Mouse (Mus musculus): ENCODE data around the gene Macrod1. TPM values are rescaled to one million over a fixed set of nuclear protein-coding genes. Genes with fewer than 3 reads are reported as not detected.
A peak's percentile ranks its signal among the peaks of the same experiment; 100 is the strongest.

Gene Macrod1
- polyA plus RNA-seq, 1 experiment = 13.4 TPM

DNA sequence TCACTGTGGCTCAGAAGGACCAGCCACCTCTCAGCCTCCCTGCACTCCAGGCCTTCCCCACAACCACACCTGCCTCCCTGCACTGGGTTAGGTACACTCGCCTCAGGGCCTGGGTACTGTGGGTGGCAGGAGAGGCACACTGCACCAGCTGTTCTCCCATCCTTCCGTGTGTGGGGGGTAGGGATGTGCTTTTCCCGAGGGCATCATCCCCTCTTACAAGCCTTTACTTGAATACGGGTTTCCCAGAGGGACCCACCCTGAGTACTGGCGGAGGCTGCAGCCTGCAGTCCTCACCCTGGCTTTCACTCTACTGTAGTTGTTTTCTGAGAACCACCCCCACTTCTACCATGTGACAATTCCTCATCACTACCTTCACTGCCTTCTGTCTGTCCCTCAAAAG lies 130.5 kb downstream of the Macrod1 start:
- 74% methylated on average over 5 of the region's 5 CpGs for WGBS
- Histone ChIP-seq H3K36me3 (ENCODE audit: control insufficient read depth, insufficient read depth, low read length) (no peaks in the 10 kb centered on the region), H3K4me1 (ENCODE audit: control insufficient read depth, insufficient read depth, insufficient read length) (no peaks in the 10 kb centered on the region), H3K4me3 (ENCODE audit: extremely low read depth, insufficient read depth, insufficient read length) (no peak overlapping the region), H3K27me3 (ENCODE audit: control insufficient read depth, insufficient read depth, low read length) (no peaks in the 10 kb centered on the region; the same call in 1 of the 2 replicates), H3K27ac (ENCODE audit: insufficient read depth, low read length) (no peak overlapping the region)
- TF ChIP-seq CTCF (IDR thresholded peaks at IDR 0.05; ENCODE audit: extremely low read depth, insufficient read depth, insufficient read length, insufficient replicate concordance) (no peak), POLR2A (IDR thresholded peaks at IDR 0.05; ENCODE audit: low read depth, low read length) (no peak)
- DNase-seq (ENCODE audit: low read depth in 1 of 2, low spot score in 2 of 2) = no peak

GRCm38 (mm10) chr19:7189026-7189425 lies 132.4 kb downstream of the Macrod1 start:
- no peak overlapping the region for H3K4me3 ChIP-seq (ENCODE audit: extremely low read depth, insufficient read depth, insufficient read length)

GRCm38 (mm10) chr19:7190986-7191385 lies 134.4 kb downstream of the Macrod1 start:
- 86% methylated on average over 5 of the region's 5 CpGs for WGBS
- Histone ChIP-seq H3K4me3 (ENCODE audit: extremely low read depth, insufficient read depth, insufficient read length) (no peak overlapping the region), H3K4me1 (ENCODE audit: control insufficient read depth, insufficient read depth, insufficient read length) (no peaks in the 10 kb centered on the region), H3K27me3 (ENCODE audit: control insufficient read depth, insufficient read depth, low read length) (no peaks in the 10 kb centered on the region), H3K27ac (ENCODE audit: insufficient read depth, low read length) (no peak overlapping the region), H3K36me3 (ENCODE audit: control insufficient read depth, insufficient read depth, low read length) (no peaks in the 10 kb centered on the region)
- TF ChIP-seq CTCF (IDR thresholded peaks at IDR 0.05; ENCODE audit: extremely low read depth, insufficient read depth, insufficient read length, insufficient replicate concordance) = no peak
- no peak for TF ChIP-seq POLR2A (IDR thresholded peaks at IDR 0.05; ENCODE audit: low read depth, low read length)
- no peak for DNase-seq (ENCODE audit: low read depth in 1 of 2, low spot score in 2 of 2)

More at GRCm38 (mm10) chr19:7189026-7189425, 132.4 kb downstream of the Macrod1 start:
- no peaks in the 10 kb centered on the region for H3K4me1 ChIP-seq (ENCODE audit: control insufficient read depth, insufficient read depth, insufficient read length)
- 97% methylated on average over 4 of the region's 4 CpGs for WGBS
- H3K36me3 ChIP-seq (ENCODE audit: control insufficient read depth, insufficient read depth, low read length) = no peaks in the 10 kb centered on the region
- H3K27me3 ChIP-seq (ENCODE audit: control insufficient read depth, insufficient read depth, low read length) = no peaks in the 10 kb centered on the region; the same call in 1 of the 2 replicates
- H3K27ac ChIP-seq (ENCODE audit: insufficient read depth, low read length) = no peak overlapping the region
- DNase-seq (ENCODE audit: low read depth in 1 of 2, low spot score in 2 of 2) = no peak
- no peak for TF ChIP-seq CTCF (IDR thresholded peaks at IDR 0.05; ENCODE audit: extremely low read depth, insufficient read depth, insufficient read length, insufficient replicate concordance)
- no peak for TF ChIP-seq POLR2A (IDR thresholded peaks at IDR 0.05; ENCODE audit: low read depth, low read length)

DNA sequence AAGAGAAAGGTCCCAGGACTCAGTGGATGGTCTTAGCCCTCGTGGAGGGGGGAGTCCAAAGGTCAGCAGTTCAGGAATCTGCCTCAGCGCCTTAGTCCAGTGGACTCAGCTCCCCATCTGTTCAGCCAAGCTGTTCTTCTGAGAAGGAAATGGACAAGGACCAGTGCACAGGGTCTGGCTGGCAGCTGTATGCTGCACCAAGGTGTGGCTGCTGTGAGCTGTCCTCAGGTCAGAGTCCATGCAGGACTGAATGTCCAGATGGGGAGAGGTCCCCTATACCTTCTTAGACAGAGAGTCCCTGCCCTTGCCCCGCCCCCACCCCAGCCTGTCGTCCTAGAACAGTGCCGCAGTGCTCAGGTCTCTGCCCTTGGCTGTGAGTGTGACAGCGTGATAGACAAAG lies 135.0 kb downstream of the Macrod1 start:
- no peak overlapping the region for H3K4me3 ChIP-seq (ENCODE audit: extremely low read depth, insufficient read depth, insufficient read length)
- no peak for DNase-seq (ENCODE audit: low read depth in 1 of 2, low spot score in 2 of 2)
- no peak overlapping the region for H3K27ac ChIP-seq (ENCODE audit: insufficient read depth, low read length)
- H3K27me3 ChIP-seq (ENCODE audit: control insufficient read depth, insufficient read depth, low read length) = no peaks in the 10 kb centered on the region
- 0 out of 2 replicates have a peak, but pooled peaks cover under 1% of the 10 kb centered on the region for H3K36me3 ChIP-seq (ENCODE audit: control insufficient read depth, insufficient read depth, low read length)
- no peak for TF ChIP-seq CTCF (IDR thresholded peaks at IDR 0.05; ENCODE audit: extremely low read depth, insufficient read depth, insufficient read length, insufficient replicate concordance)
- TF ChIP-seq POLR2A (IDR thresholded peaks at IDR 0.05; ENCODE audit: low read depth, low read length) = no peak
- 67% methylated on average over 6 of the region's 6 CpGs for WGBS
- no peaks in the 10 kb centered on the region; the same call in 1 of the 2 replicates for H3K4me1 ChIP-seq (ENCODE audit: control insufficient read depth, insufficient read depth, insufficient read length)

- Histone ChIP-seq H3K27me3 (ENCODE audit: control insufficient read depth, insufficient read depth, low read length) (no peaks in the 10 kb centered on the region), H3K27ac (ENCODE audit: insufficient read depth, low read length) (no peak overlapping the region), H3K4me3 (ENCODE audit: extremely low read depth, insufficient read depth, insufficient read length) (no peak overlapping the region), H3K36me3 (ENCODE audit: control insufficient read depth, insufficient read depth, low read length) (peaks cover 7% of the 10 kb centered on the region), H3K4me1 (ENCODE audit: control insufficient read depth, insufficient read depth, insufficient read length) (no peaks in the 10 kb centered on the region; the same call in 1 of the 2 replicates)
- WGBS = 97% methylated on average over 2 of the region's 2 CpGs
- no peak for DNase-seq (ENCODE audit: low read depth in 1 of 2, low spot score in 2 of 2)
- TF ChIP-seq POLR2A (IDR thresholded peaks at IDR 0.05; ENCODE audit: low read depth, low read length) (no peak), CTCF (IDR thresholded peaks at IDR 0.05; ENCODE audit: extremely low read depth, insufficient read depth, insufficient read length, insufficient replicate concordance) (no peak)
Observed at GRCm38 (mm10) chr19:7192561-7192967, 136.0 kb downstream of the Macrod1 start.

- no peaks in the 10 kb centered on the region for H3K27me3 ChIP-seq (ENCODE audit: control insufficient read depth, insufficient read depth, low read length)
- peaks cover 30% of the 10 kb centered on the region for H3K36me3 ChIP-seq (ENCODE audit: control insufficient read depth, insufficient read depth, low read length)
- no peak overlapping the region for H3K4me3 ChIP-seq (ENCODE audit: extremely low read depth, insufficient read depth, insufficient read length)
- H3K27ac ChIP-seq (ENCODE audit: insufficient read depth, low read length) = no peak overlapping the region
- WGBS = 40% methylated on average over 33 of the region's 33 CpGs
- DNase-seq (ENCODE audit: low read depth in 1 of 2, low spot score in 2 of 2) = peak in 1 of 2 experiments; percentile 49
- no peak for TF ChIP-seq POLR2A (IDR thresholded peaks at IDR 0.05; ENCODE audit: low read depth, low read length)
- peak; percentile 95 for TF ChIP-seq CTCF (IDR thresholded peaks at IDR 0.05; ENCODE audit: extremely low read depth, insufficient read depth, insufficient read length, insufficient replicate concordance)
- H3K4me1 ChIP-seq (ENCODE audit: control insufficient read depth, insufficient read depth, insufficient read length) = no peaks in the 10 kb centered on the region; the same call in 1 of the 2 replicates
Observed at GRCm38 (mm10) chr19:7195900-7196728, 139.5 kb downstream of the Macrod1 start.

Measured in spleen, adult 2 months (tissue).